Mouse (Mus musculus) CD8-positive naive resting alpha-beta T cell, adult 2 months (primary cell): ENCODE measurements at regions not wholly inside any gene's neighbourhood (a gene's known extent, or its start where the extent isn't known, plus 50 kb on each side); places are given as distances from the start of the nearest gene placed in this dataset.

Source experiments
- DNase-seq, 2 experiments: peaks; one replicate each; pipeline ENCODE4 v3.0.0; 2022; ENCODE audit warnings: low read depth in 2 of 2, low spot score in 2 of 2

GRCm38 (mm10) chr13:100943206-100943848 is 110.1 kb upstream of the Slc30a5 start:
- DNase-seq: no peak

GRCm38 (mm10) chr13:100940791-100941190 is 107.6 kb upstream of the Slc30a5 start:
- no peak for DNase-seq

- DNase-seq: peak in 1 of 2 experiments; percentile 4
These were observed 106.5 kb upstream of the Slc30a5 start for GRCm38 (mm10) chr13:100939677-100940076.

- no peak for DNase-seq
These were observed 100.0 kb upstream of the Slc30a5 start for GRCm38 (mm10) chr13:100933265-100933664.

- DNase-seq: no peak
These were observed 66.3 kb upstream of the Slc30a5 start for GRCm38 (mm10) chr13:100899566-100899965.

- no peak for DNase-seq
These were observed 60.6 kb upstream of the Slc30a5 start for GRCm38 (mm10) chr13:100893871-100894270.

- no peak for DNase-seq
These were observed 59.9 kb upstream of the Slc30a5 start for GRCm38 (mm10) chr13:100893096-100893495.

- no peak for DNase-seq
These were observed 59.4 kb upstream of the Slc30a5 start for GRCm38 (mm10) chr13:100892647-100893071.

GRCm38 (mm10) chr13:100892204-100892603 is 59.0 kb upstream of the Slc30a5 start:
- DNase-seq: peak; percentile 23 to 43

- DNase-seq: no peak
These were observed 57.2 kb upstream of the Slc30a5 start for GRCm38 (mm10) chr13:100890457-100890856.

GRCm38 (mm10) chr13:100888481-100888880 is 55.3 kb upstream of the Slc30a5 start:
- no peak for DNase-seq

GRCm38 (mm10) chr13:100883711-100884110 is 50.5 kb upstream of the Slc30a5 start:
- DNase-seq: no peak
